Mouse (Mus musculus): ENCODE results near the gene Atf7. TPM values are rescaled to one million over a fixed set of nuclear protein-coding genes. Genes with fewer than 3 reads are reported as not detected.

Gene Atf7
- polyA plus RNA-seq, 1 experiment from 2014 or later, result 14.2 TPM

DNA sequence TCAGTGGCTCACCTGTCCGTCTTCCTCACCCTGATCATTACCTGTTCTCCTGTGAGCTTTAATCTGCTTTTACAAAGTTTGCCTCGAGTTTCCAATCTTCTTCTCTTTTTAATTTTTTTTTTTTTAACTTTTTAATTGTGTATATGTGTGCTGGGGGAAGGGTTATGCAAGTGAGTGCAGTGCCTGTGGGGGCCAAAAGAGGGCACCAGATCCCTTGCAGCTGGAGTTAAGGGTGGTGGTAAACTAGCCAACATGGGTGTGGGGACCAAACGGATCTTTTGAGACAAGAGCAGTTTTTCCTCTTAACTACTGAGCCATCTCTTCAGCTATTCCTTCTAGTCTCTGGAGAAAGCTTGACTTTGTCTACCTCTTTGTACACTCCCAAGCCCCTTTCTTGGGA, 97.3 kb downstream of the Atf7 start:
- H3K27ac ChIP-seq (ENCODE audit: low read depth, low read length), result no peak overlapping the region

GRCm38 (mm10) chr15:102526111-102527002, 98.9 kb downstream of the Atf7 start:
- H3K27me3 ChIP-seq (ENCODE audit: control insufficient read depth, insufficient read depth, low read length), result no peaks in the 10 kb centered on the region
- peak; percentile 0 for DNase-seq (ENCODE audit: low spot score)
- no peak overlapping the region for H3K4me2 ChIP-seq (ENCODE audit: low read depth)
- no peak overlapping the region for H3K4me3 ChIP-seq (ENCODE audit: low read depth, low read length)
- WGBS, result 85% methylated on average over 6 of the region's 6 CpGs
- H3K27ac ChIP-seq (ENCODE audit: low read depth, low read length), result no peak overlapping the region
- H3K4me1 ChIP-seq (ENCODE audit: control insufficient read depth, insufficient read depth, low read length), result no peaks in the 10 kb centered on the region
- no peaks in the 10 kb centered on the region for H3K9me3 ChIP-seq (ENCODE audit: control insufficient read depth, low read length)
- H3K36me3 ChIP-seq (ENCODE audit: control insufficient read depth, insufficient read depth, low read length), result peaks cover 9% of the 10 kb centered on the region
- ATAC-seq (ENCODE audit: insufficient read depth, low FRiP score, low TSS enrichment), result no peak
- H3K9ac ChIP-seq (ENCODE audit: low read length), result no peak overlapping the region

More for the DNA sequence above, 97.3 kb downstream of the Atf7 start:
- Histone ChIP-seq H3K4me3 (ENCODE audit: low read depth, low read length) (no peak overlapping the region), H3K27me3 (ENCODE audit: control insufficient read depth, insufficient read depth, low read length) (no peaks in the 10 kb centered on the region), H3K4me1 (ENCODE audit: control insufficient read depth, insufficient read depth, low read length) (no peaks in the 10 kb centered on the region), H3K9me3 (ENCODE audit: control insufficient read depth, low read length) (no peaks in the 10 kb centered on the region), H3K4me2 (ENCODE audit: low read depth) (no peak overlapping the region), H3K36me3 (ENCODE audit: control insufficient read depth, insufficient read depth, low read length) (peaks cover 4% of the 10 kb centered on the region), H3K9ac (ENCODE audit: low read length) (no peak overlapping the region)
- DNase-seq (ENCODE audit: low spot score) (peak; percentile 15), ATAC-seq (ENCODE audit: insufficient read depth, low FRiP score, low TSS enrichment) (no peak)
- WGBS, result 80% methylated on average over 3 of the region's 3 CpGs

DNA sequence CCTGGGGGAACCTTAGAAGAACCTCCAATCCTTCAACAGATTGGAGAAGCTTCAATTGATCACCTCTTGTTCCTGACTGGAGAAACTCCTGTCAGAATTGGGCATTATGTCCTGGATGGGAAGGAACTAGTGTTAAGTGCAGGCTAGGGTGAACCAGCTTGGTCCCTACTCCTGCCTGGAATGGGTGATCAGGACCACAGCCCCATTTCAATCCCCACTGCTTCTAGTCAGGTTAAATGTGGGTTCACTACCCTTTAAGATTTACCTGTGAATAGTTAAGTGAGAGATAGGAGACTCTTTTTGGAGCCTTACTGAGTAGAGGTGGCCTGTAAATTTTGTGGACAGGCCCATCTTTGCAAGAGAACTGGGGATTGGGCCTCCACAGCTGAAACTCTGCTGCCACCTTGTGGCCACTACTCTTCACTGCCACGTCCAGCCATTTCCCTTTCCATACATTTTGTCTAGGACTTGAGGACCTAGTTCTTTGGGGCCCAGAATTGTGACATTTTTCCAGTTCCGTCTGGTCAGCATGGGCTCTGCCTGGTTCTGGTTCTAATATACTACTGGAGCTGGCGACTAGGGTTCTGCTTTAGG, 100.3 kb downstream of the Atf7 start, which contains the start of gene Npff:
TSS of gene Npff (minus strand) at position 51 of the 594 bp plus-strand sequence.
- no peak within 1 kb of the TSS for H3K27ac ChIP-seq (ENCODE audit: low read depth, low read length)
- H3K9ac ChIP-seq (ENCODE audit: low read length), result no peak within 1 kb of the TSS
- WGBS, result 7% methylated on average over 3 of the region's 3 CpGs
- DNase-seq (ENCODE audit: low spot score) (peak; percentile 82), ATAC-seq (ENCODE audit: insufficient read depth, low FRiP score, low TSS enrichment) (no peak)
- H3K4me2 ChIP-seq (ENCODE audit: low read depth), result no peak within 1 kb of the TSS
- no peaks in the 10 kb centered on the region for H3K9me3 ChIP-seq (ENCODE audit: control insufficient read depth, low read length)
- H3K27me3 ChIP-seq (ENCODE audit: control insufficient read depth, insufficient read depth, low read length), result no peaks in the 10 kb centered on the region
- H3K4me3 ChIP-seq (ENCODE audit: low read depth, low read length), result no peak within 1 kb of the TSS
- H3K36me3 ChIP-seq (ENCODE audit: control insufficient read depth, insufficient read depth, low read length), result peaks cover 9% of the 10 kb centered on the region
- H3K4me1 ChIP-seq (ENCODE audit: control insufficient read depth, insufficient read depth, low read length), result no peaks in the 10 kb centered on the region

DNA sequence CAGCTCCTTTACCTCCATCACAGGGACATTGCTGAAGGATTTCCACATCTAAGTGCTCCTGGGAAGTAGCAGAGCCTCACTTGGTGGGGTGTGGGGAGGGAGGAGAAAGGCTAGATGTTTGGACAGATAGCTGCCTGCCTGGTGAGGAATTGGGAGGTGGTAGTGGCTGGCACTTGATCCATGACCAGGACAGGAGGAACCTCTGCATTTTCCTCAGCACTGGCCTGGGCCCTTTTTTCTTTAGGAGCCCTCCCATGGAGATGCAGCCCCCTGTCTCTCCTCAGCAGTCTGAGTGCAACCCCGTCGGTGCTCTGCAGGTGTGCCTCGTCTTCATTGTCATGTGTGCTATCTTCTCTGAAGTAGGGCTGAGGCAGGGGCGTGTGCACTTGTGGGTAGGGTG, 103.8 kb downstream of the Atf7 start:
- ATAC-seq (ENCODE audit: insufficient read depth, low FRiP score, low TSS enrichment) (no peak), DNase-seq (ENCODE audit: low spot score) (no peak)

DNA sequence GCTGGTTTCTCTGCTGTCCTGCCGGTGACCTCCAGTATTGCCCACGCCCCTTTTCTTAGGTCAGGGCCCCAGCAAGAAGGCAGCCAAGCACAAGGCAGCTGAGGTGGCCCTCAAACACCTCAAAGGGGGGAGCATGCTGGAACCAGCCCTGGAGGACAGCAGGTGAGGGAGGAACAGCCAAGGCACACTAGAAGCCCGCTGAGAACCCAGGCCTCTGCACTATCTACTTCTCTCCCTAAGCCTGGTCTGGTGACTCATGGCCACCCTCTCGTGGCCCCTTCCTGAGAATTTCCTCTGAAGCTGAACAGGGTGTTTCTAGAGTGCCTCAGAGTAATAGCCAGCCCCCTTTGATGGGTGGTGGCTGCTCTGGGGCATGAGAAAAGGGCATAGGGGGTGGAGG, 104.8 kb downstream of the Atf7 start:
- H3K9ac ChIP-seq (ENCODE audit: low read length), result no peak overlapping the region
- H3K4me1 ChIP-seq (ENCODE audit: control insufficient read depth, insufficient read depth, low read length), result peaks cover 18% of the 10 kb centered on the region
- H3K4me2 ChIP-seq (ENCODE audit: low read depth), result no peak overlapping the region
- H3K27me3 ChIP-seq (ENCODE audit: control insufficient read depth, insufficient read depth, low read length), result no peaks in the 10 kb centered on the region
- 89% methylated on average over 4 of the region's 4 CpGs for WGBS
- no peak overlapping the region for H3K4me3 ChIP-seq (ENCODE audit: low read depth, low read length)
- peaks cover 9% of the 10 kb centered on the region; the same call in 1 of the 2 replicates for H3K36me3 ChIP-seq (ENCODE audit: control insufficient read depth, insufficient read depth, low read length)
- H3K27ac ChIP-seq (ENCODE audit: low read depth, low read length), result no peak overlapping the region
- H3K9me3 ChIP-seq (ENCODE audit: control insufficient read depth, low read length), result no peaks in the 10 kb centered on the region
- ATAC-seq (ENCODE audit: insufficient read depth, low FRiP score, low TSS enrichment) (no peak), DNase-seq (ENCODE audit: low spot score) (no peak)

More for the DNA sequence above, 103.8 kb downstream of the Atf7 start:
- peaks cover 9% of the 10 kb centered on the region; the same call in 1 of the 2 replicates for H3K36me3 ChIP-seq (ENCODE audit: control insufficient read depth, insufficient read depth, low read length)
- H3K27me3 ChIP-seq (ENCODE audit: control insufficient read depth, insufficient read depth, low read length), result no peaks in the 10 kb centered on the region
- H3K9me3 ChIP-seq (ENCODE audit: control insufficient read depth, low read length), result no peaks in the 10 kb centered on the region
- H3K4me3 ChIP-seq (ENCODE audit: low read depth, low read length), result no peak overlapping the region
- H3K27ac ChIP-seq (ENCODE audit: low read depth, low read length), result no peak overlapping the region
- H3K9ac ChIP-seq (ENCODE audit: low read length), result no peak overlapping the region
- H3K4me1 ChIP-seq (ENCODE audit: control insufficient read depth, insufficient read depth, low read length), result peaks cover 8% of the 10 kb centered on the region; the same call in 1 of the 2 replicates
- WGBS, result 82% methylated on average over 4 of the region's 4 CpGs
- H3K4me2 ChIP-seq (ENCODE audit: low read depth), result no peak overlapping the region

DNA sequence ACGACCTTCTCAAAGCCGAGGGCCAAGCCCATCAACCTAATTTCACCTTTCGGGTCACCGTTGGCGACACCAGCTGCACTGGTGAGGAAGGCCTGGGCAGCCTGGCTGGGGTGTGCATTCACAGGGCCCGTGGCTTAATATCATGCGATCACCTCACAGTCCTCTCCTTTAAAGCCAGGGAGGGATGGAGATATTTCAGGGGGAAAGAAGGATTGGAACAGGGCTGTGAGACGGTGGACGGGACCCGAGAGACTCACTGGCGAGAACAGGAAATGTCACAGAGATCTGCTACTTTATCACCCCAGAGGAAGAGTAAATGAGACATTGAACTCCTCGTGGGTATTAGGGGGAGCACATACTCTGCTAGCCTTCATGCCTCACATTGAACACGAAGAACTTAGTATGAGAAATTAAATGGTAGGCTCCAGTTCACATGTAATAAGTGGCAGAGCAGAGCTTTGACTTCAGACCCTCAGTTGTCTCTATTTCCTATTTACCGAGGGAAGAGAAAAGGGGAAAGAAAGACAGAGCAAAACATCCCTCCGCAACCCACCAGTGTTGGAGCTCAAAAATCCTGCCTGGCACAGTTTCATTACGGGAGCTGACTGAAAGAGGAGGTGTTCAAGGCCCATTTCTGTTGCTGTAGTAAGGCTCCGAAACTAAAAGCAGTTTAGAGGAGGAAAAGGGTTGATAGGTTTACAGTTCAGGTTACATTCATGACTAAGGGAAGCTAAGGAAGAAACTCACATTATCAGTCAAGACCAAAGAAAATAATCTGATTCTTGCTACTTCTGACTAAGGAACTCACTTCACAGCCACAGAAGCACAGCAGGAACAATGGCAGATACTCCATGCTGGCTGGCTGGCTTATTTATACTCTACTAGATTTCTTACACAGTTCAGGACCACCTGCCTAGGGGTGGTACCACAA, 105.8 kb downstream of the Atf7 start:
- Histone ChIP-seq H3K4me2 (ENCODE audit: low read depth) (peak overlapping the region; percentile 78), H3K9me3 (ENCODE audit: control insufficient read depth, low read length) (no peaks in the 10 kb centered on the region), H3K27me3 (ENCODE audit: control insufficient read depth, insufficient read depth, low read length) (no peaks in the 10 kb centered on the region), H3K27ac (ENCODE audit: low read depth, low read length) (no peak overlapping the region; the same call in 1 of the 2 replicates), H3K9ac (ENCODE audit: low read length) (peak overlapping the region; percentile 86), H3K4me1 (ENCODE audit: control insufficient read depth, insufficient read depth, low read length) (peaks cover 19% of the 10 kb centered on the region), H3K4me3 (ENCODE audit: low read depth, low read length) (peak overlapping the region; percentile 58), H3K36me3 (ENCODE audit: control insufficient read depth, insufficient read depth, low read length) (peaks cover 9% of the 10 kb centered on the region; the same call in 1 of the 2 replicates)
- DNase-seq (ENCODE audit: low spot score), result no peak
- ATAC-seq (ENCODE audit: insufficient read depth, low FRiP score, low TSS enrichment), result no peak
- 78% methylated on average over 15 of the region's 17 CpGs for WGBS

- no peak; the same call in 1 of the 2 replicates for ATAC-seq (ENCODE audit: insufficient read depth, low FRiP score, low TSS enrichment)
- peak overlapping the region; percentile 58 for H3K4me3 ChIP-seq (ENCODE audit: low read depth, low read length)
- H3K27me3 ChIP-seq (ENCODE audit: control insufficient read depth, insufficient read depth, low read length), result no peaks in the 10 kb centered on the region
- peak overlapping the region; percentile 95 for H3K27ac ChIP-seq (ENCODE audit: low read depth, low read length)
- H3K9ac ChIP-seq (ENCODE audit: low read length), result peak overlapping the region; percentile 86
- H3K36me3 ChIP-seq (ENCODE audit: control insufficient read depth, insufficient read depth, low read length), result peaks cover 7% of the 10 kb centered on the region; the same call in 1 of the 2 replicates
- peak overlapping the region; percentile 78 for H3K4me2 ChIP-seq (ENCODE audit: low read depth)
- DNase-seq (ENCODE audit: low spot score), result no peak
- H3K9me3 ChIP-seq (ENCODE audit: control insufficient read depth, low read length), result no peaks in the 10 kb centered on the region
- 25% methylated on average over 9 of the region's 9 CpGs for WGBS
- H3K4me1 ChIP-seq (ENCODE audit: control insufficient read depth, insufficient read depth, low read length), result peaks cover 19% of the 10 kb centered on the region
Measured at GRCm38 (mm10) chr15:102518859-102519201, 106.4 kb downstream of the Atf7 start.

Data from neural tube, embryonic 11.5 days (tissue).